Mouse (Mus musculus) layer of hippocampus, postnatal 25 days (tissue): ENCODE data around the gene Hnmt. TPM values are rescaled to one million over a fixed set of nuclear protein-coding genes. Genes with fewer than 3 reads are reported as not detected.

ENCODE experiments used
- total RNA-seq, 2 experiments: library from RNA; stranded (reverse); gene quantifications; 2 replicates each; pipeline ENCODE4 v1.2.3; 2021

Gene Hnmt
- total RNA-seq, 2 experiments from 2014 or later = 26.6 to 27.6 TPM

Other genes with a start within 250 kb of the Hnmt start
- gene Tbpl2, start 47.2 kb upstream of the Hnmt start, total RNA-seq = not detected
- gene Il1f8, start 103.8 kb upstream of the Hnmt start, total RNA-seq = not detected
- not detected for gene Il1f9, start 137.1 kb upstream of the Hnmt start, total RNA-seq
- not detected for gene Il1f6, start 166.0 kb upstream of the Hnmt start, total RNA-seq
- gene Il1f5, start 227.6 kb upstream of the Hnmt start, total RNA-seq = not detected
- not detected for gene Il1f10, start 241.8 kb upstream of the Hnmt start, total RNA-seq